Mouse (Mus musculus): Measurements from ENCODE around the gene Slc44a2.

- TF ChIP-seq CTCF (conservative IDR thresholded peaks at IDR 0.05; ENCODE audit: low read length) (peak; percentile 93), NANOG (IDR thresholded peaks at IDR 0.05; ENCODE audit: borderline replicate concordance, low read length) (no peak)
Observed at GRCm38 (mm10) chr9:21313394-21313793, 7.1 kb upstream of the Slc44a2 start.
